9 mouse cellular contexts compared by ENCODE assay signal in genomic region chr13:37562141-37562540, GRCm38 (mm10).
DNase-seq lines count a peak whose midpoint lies in the region; ATAC-seq lines count a peak whose summit lies in the region.
"Had no signal": no experiment of that assay in that cellular context is flagged by ENCODE, and none has a peak within 500 bp of the region (broad histone marks: within the 10 kb centered on the region; RNA-seq: fewer than 3 reads in every experiment).

No protein-coding gene starts in this region.

- peaks cover 34% of the 10 kb centered on the region for H3K4me1 ChIP-seq in forebrain, embryonic 10.5 days
- no peaks in the 10 kb centered on the region; the same call in 1 of the 2 replicates for H3K4me1 ChIP-seq in forebrain, embryonic 11.5 days (replicated peaks; ENCODE audit: control insufficient read depth, insufficient read depth, low read length)
- peaks cover 6% of the 10 kb centered on the region; the same call in 1 of the 2 replicates for H3K4me1 ChIP-seq in hindbrain, embryonic 16.5 days (ENCODE audit: control insufficient read depth, insufficient read depth, low read depth, low read length)

- ATAC-seq in forebrain, embryonic 11.5 days (replicated peaks; ENCODE audit: low FRiP score): no peak
- 0 out of 2 replicates have a peak, but pooled peaks have one; percentile 31 for ATAC-seq in hindbrain, embryonic 16.5 days
- ATAC-seq in monocyte, adult 5-6 weeks (replicated peaks; ENCODE audit: insufficient number of reproducible peaks, low FRiP score, low TSS enrichment, poor library complexity, severe bottlenecking): no peak

- H3K27ac ChIP-seq in forebrain, embryonic 10.5 days: 0 out of 2 replicates have a peak overlapping the region, but pooled peaks have one; percentile 51
- H3K27ac ChIP-seq in forebrain, embryonic 11.5 days (ENCODE audit: low read depth, low read length): no peak overlapping the region
- H3K27ac ChIP-seq in hindbrain, embryonic 16.5 days (ENCODE audit: low read depth, low read length): no peak overlapping the region
- H3K27ac ChIP-seq: neural tube, embryonic 12.5 days had no signal

- no peak overlapping the region for H3K4me3 ChIP-seq in forebrain, embryonic 10.5 days
- no peak overlapping the region for H3K4me3 ChIP-seq in forebrain, embryonic 11.5 days (ENCODE audit: low read depth, low read length)
- no peak overlapping the region for H3K4me3 ChIP-seq in hindbrain, embryonic 16.5 days (ENCODE audit: low read length)
- H3K4me3 ChIP-seq: neural tube, embryonic 12.5 days had no signal

- H3K9ac ChIP-seq in forebrain, embryonic 11.5 days (ENCODE audit: low read length): no peak overlapping the region
- H3K9ac ChIP-seq in hindbrain, embryonic 16.5 days (ENCODE audit: low read depth, low read length): no peak overlapping the region
- H3K9ac ChIP-seq: neural tube, embryonic 12.5 days had no signal

- no peak for DNase-seq in forebrain, embryonic 10.5 days (ENCODE audit: extremely low spot score, low spot score)
- DNase-seq in forebrain, embryonic 11.5 days (ENCODE audit: low spot score): no peak
- DNase-seq in adrenal gland, adult 2 months: peak; percentile 68
- DNase-seq in gastrocnemius, postnatal 25 days: peak; percentile 47
- DNase-seq in right cerebral cortex, postnatal 25 days: no peak
- no peak for DNase-seq in left cerebral cortex, adult 11 months (ENCODE audit: low spot score)

- 0 out of 2 replicates have a peak, but pooled peaks cover 8% of the 10 kb centered on the region for H3K27me3 ChIP-seq in forebrain, embryonic 10.5 days (ENCODE audit: poor library complexity, severe bottlenecking)
- H3K27me3 ChIP-seq in forebrain, embryonic 11.5 days (ENCODE audit: control insufficient read depth, insufficient read depth, low read length): no peaks in the 10 kb centered on the region
- H3K27me3 ChIP-seq in hindbrain, embryonic 16.5 days (replicated peaks; ENCODE audit: control insufficient read depth, insufficient read depth, low read length): no peaks in the 10 kb centered on the region
- H3K27me3 ChIP-seq: neural tube, embryonic 12.5 days had no signal

- 59% methylated on average over 9 of the region's 9 CpGs for WGBS in forebrain, embryonic 10.5 days
- 57% methylated on average over 9 of the region's 9 CpGs for WGBS in forebrain, embryonic 11.5 days
- 49% methylated on average over 9 of the region's 9 CpGs for WGBS in hindbrain, embryonic 16.5 days

- H3K4me2 ChIP-seq in forebrain, embryonic 11.5 days (ENCODE audit: low read depth, low read length, severe bottlenecking): no peak overlapping the region
- no peak overlapping the region for H3K4me2 ChIP-seq in hindbrain, embryonic 16.5 days (ENCODE audit: low read length)
- H3K4me2 ChIP-seq: neural tube, embryonic 12.5 days had no signal

- no peaks in the 10 kb centered on the region for H3K36me3 ChIP-seq in forebrain, embryonic 10.5 days (replicated peaks)
- no peaks in the 10 kb centered on the region for H3K36me3 ChIP-seq in forebrain, embryonic 11.5 days (ENCODE audit: control insufficient read depth, insufficient read depth, low read length)
- H3K36me3 ChIP-seq in hindbrain, embryonic 16.5 days (ENCODE audit: control insufficient read depth, insufficient read depth, low read length): no peaks in the 10 kb centered on the region
- H3K36me3 ChIP-seq: neural tube, embryonic 12.5 days had no signal

- no peaks in the 10 kb centered on the region for H3K9me3 ChIP-seq in forebrain, embryonic 10.5 days
- H3K9me3 ChIP-seq in forebrain, embryonic 11.5 days (ENCODE audit: control insufficient read depth, low read length): no peaks in the 10 kb centered on the region
- H3K9me3 ChIP-seq in hindbrain, embryonic 16.5 days (ENCODE audit: control insufficient read depth, low read length): no peaks in the 10 kb centered on the region
- H3K9me3 ChIP-seq: neural tube, embryonic 12.5 days had no signal

Comparison
In these comparisons a context has a peak if more than half of its experiments do, and no peak if none do; other contexts are left out.
1. DNase-seq: peak in adrenal gland, adult 2 months (single experiment) and gastrocnemius, postnatal 25 days (single experiment); none in forebrain, embryonic 10.5 days (single experiment), forebrain, embryonic 11.5 days (single experiment), right cerebral cortex, postnatal 25 days (single experiment) and left cerebral cortex, adult 11 months (single experiment).